Mouse (Mus musculus): Measurements from ENCODE around the gene Slc25a3.

Gene Slc25a3

DNA sequence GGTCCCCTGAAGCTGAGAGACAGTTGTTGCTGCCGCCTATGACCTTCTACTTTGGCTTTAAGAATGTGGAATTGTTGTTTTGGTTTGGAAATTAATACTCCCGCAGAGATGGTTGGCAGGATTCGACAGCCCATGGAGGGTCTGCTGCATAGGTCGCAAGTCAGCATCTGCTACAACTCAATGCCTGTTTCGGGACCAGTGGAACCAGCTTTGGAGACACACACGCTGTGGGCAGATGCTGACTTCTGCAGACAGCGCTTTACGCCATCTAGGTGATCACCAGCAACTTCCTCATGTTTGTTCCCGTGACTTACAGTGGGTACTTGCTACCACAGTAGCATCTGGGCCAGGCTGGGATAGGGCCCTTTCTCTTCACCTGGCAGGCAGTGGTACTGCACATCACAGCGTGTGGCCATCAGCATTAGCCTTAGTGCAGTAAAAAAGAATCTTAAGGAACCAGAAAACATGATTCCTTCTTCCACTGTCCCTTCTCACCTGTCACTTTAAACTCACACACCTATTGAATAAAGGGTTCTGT, 18.9 kb upstream of the Slc25a3 start:
- DNase-seq (ENCODE audit: low spot score in 2 of 2), result no peak

DNA sequence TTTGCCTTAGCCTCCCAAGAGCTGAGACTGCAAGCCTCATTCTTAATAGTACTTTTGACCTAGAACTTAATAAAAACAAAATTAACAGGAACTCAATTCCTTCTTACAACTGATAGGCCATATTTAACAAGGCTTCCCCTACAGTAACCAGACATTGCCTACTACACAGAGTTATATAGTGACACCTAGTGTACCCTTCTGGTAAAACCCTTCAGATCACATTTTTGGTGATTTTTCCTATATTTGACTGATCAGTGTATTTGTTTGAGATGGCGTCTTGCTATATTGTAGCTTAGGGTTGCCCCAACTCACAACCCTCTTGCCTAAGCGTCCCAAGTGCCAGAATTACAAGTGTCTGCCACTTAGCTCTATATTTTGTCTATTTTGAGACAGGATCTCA, 17.7 kb upstream of the Slc25a3 start:
- DNase-seq (ENCODE audit: low spot score in 2 of 2), result no peak

DNA sequence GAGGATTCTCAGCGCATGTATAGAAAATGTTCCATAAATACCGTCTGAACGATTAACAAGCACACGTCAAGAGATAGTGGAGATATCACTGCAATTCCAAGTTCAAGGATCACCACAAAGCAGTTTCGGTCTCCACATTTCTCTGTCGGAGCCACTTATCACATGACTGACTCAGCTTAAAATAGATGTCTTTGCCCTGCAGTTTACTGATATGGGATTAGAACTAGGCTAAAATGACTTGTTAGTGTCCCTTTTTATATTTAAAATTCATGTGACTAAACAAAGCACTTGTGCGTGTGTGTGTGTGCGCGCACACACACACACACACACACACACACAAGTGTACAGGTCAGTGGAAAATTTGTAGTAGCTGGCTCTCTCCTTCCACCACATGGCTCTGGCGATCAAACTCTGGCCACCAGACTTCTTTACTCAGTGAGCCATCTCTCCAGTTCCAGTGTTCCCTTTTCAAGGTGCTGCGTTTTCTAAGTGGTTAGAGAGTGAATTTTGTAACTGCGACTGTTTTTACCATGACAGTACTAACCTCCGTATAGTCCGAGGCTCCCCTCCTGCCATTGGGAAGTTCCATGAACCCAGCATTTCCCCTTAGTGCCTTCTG, 15.4 kb upstream of the Slc25a3 start:
- no peak for DNase-seq (ENCODE audit: low spot score in 2 of 2)

DNA sequence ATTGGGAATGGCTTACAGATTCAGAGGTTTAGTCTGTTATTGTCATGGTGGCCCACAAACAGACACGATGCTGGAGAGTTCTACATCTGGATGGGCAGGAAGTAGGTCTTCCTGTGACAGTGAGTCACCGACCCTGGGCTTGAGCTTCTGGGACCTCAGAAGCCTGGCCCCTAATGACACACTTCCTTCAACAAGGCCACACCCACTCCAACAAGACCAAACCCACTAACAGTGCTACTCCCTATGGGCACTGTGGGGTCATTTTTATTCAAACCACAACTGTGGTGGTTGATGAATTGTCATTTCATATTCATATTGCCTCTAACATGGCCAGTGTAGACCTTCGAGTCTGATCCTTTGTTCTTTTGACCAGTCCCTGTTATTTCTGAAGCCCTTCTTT, 14.5 kb upstream of the Slc25a3 start:
- DNase-seq (ENCODE audit: low spot score in 2 of 2), result no peak

DNA sequence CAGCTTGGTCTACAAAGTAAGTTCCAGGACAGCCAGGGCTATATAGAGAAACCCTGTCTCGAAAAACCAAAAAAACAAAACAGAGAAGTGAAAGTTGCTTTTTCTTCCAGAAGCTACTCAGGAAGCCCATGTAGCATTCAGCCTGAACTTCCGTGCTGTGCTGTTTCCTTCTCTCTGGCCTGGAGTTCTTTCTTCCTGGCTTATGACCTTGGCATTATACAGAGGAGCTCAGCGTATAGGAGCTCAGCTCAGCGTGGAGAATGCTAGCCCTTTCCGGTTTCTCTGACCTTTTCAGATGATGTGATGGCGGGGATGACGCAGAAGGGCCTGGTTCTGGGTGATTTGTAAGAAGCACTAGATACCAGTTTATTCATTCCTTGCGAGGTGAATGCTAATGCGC, 13.5 kb upstream of the Slc25a3 start:
- no peak for DNase-seq (ENCODE audit: low spot score in 2 of 2)

DNA sequence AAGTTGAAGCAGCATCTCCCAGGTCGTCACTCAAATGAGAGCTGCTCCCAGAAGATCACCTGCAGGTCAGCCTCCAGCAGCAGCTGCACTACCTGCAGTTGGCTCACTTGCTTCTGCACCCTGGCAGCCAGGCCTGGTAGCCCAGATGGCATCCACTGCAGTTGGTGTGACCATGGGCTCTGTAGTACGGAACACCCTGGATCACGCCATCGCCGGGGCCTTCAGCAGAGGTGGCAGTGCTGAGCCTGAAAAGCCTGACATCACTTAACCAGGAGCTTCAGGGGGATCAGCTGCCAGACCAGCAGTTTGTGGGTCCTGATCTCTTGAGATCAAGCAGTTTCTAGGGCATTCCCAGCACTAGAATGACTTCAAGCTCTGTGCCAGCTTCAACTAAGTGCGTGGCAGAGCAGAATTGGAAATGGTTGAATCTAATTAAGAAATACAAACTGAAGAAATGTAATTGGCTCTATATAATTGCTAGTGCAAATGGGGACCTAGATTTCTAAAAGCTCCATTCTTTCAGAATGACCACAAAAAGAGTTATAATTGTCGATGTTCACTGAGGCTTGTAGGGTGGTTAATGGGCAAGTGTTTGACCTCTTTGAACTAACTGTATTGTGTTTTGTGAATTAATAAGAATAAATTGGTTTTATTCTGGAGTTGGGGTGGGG, 11.6 kb upstream of the Slc25a3 start:
- DNase-seq (ENCODE audit: low spot score in 2 of 2), result no peak

DNA sequence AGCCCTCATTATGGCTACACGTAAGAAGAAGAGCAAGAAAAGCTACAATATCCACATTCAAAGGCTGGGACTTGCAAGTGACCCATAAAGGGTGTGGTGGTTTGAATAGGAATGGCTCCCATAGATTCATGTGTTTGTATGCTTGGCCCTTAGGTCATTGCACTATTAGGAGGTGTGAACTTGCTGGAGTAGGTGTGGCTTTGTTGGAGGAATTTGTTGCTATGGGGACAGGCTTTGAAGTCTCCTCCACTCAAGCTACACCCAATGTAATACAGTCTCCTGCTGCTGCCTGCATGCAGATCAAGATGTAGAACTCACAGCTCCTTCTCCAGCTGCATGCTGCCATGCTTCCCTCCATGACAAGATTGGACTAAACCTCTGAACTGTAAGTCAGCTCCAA, 7.7 kb upstream of the Slc25a3 start:
- DNase-seq (ENCODE audit: low spot score in 2 of 2), result no peak

DNA sequence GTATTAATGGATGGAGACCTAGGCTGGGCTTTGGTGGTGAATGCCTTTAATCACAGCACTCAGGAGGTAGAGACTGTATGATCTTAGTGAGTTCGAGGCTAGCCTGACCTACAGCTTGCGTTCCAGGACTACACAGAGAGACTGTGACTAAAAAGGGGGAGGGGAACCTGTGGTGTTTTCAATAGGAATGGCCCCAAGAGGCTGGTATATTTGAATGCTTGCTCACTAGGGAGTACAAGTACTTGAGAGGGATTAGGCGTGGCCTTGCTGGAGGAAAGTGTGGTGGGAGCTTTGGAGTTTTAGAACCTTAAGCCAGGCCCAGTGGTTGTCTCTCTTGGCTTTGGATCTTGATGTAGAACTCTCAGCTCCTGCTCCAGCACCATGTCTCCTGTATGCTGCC, 6.9 kb upstream of the Slc25a3 start:
- no peak for DNase-seq (ENCODE audit: low spot score in 2 of 2)

DNA sequence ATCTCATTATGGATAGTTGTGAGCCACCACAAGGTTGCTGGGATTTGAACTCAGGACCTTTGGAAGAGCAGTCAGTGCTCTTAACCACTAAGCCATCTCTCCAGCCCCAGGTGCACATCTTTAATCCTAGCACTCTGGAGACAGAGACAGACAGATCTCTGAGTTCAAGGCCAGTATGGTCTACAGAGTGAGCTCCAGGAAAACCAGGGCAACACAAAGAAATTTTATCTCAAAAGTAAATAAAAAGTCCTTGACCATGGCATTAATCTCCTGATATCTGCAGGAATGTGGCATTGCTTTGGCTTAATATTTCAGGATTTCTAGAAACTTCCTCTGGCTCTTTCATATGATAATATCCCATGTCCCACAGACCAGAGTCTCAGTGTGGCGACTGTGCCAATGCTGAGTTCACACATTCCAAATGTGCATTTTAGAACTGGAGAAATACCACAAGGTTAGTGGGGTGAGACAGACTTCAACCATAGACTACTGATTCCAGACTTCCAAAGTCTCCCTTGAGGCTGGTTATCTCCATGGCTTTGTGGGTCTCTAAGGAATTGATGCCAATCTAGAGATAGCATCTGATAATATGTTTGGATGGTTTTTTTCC, 4.8 kb upstream of the Slc25a3 start:
- DNase-seq (ENCODE audit: low spot score in 2 of 2), result no peak

DNA sequence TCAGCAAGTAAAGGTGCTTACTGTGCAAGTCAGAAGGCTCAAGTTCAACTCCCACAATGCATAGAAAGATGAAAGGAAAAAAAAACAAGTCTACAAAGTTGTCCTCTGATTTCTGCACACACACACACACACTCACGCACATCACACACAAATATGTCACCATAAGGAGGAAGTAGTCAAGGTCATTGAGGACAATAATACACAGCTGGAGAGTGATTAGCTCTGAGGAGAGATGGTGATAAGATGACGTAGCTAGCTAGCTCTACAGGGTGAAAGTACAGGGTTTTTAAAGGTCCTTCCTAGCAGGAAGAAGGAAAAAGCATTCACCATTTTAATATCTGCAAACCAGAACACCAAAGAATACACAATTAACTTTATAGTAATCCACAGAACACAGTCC, 3.5 kb upstream of the Slc25a3 start:
- no peak for DNase-seq (ENCODE audit: low spot score in 2 of 2)

DNA sequence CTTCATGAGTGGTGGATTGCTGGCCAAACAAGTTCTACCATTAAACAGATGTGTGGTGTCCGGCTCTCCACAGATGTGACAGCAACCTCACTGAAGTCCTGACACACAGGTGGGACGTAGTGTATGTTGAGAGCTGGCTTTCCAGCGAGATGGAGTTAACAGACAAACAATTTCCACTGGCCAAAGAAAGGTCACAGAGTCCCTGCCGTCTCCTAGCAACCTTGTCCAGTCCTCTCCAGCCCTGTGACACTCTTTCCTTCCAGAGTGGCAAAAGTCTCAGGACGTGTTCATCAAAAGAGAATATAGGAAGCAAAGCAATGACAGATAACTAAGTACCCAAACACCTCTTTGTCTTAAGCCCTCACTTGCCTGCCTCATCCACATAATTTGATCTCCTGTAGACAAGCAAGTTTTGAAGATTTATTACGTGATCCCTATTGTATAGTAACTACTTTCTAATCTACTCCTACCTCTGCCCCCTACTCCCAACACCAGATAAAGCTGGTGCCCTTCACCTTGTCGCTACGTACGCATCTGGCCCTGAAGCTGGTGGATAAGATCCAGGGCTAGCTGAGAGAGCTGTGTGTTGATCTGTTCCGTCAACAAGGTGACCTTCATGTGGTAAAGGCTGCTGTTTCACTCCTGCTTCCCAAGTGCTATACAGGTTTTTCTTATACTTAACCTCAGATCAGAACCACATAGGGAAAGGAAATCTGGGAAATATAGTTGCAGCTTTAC, 2.9 kb upstream of the Slc25a3 start:
- DNase-seq (ENCODE audit: low spot score in 2 of 2), result no peak

DNA sequence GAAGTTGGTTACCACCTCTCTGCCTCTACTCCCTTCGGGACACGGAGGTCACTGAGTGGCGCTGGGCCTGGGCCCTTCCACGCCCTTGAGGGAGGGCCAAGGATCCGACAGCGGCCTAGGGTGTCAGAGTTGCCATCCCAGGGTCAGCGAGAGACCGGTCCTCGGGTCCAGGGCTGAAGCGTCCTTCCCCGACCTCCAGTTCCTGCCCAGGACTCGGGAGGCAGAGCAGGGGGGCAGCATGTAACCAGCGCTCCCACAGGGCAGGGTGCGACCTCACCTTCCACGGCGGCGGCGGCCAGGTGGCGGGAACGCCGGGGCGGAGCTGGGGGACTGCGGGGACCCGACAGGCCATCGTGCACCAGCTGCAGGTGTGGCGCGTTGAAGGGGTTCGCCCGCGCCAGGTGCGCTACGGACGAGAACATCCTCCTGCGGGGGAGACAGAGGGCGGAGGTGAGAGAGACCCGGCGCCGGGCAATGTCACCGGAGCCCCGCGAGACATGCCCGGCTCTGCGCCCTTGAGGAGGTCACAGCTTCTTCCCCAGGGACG, 505 bp downstream of the Slc25a3 start:
- peak; percentile 61 to 85 for DNase-seq (ENCODE audit: low spot score in 2 of 2)

DNA sequence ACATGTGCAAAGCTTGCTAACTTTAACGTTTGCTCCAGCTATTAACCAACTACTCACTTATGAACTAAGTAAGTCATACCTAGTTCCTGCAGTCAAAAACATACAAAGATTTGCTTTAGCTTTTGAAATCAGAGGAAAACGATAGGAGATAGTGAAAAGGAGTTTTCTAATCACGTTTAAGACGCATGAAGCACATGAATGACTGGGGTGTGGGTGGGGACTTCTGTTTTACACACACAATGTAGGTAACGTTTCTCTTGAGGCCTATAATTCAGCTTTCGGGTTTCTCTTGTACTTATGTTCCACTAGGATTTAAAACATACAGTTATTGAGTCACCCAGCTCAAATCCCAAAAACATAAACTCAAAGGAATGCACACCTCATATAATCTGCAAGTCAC, 1.2 kb downstream of the Slc25a3 start:
- no peak for DNase-seq (ENCODE audit: low spot score in 2 of 2)

DNA sequence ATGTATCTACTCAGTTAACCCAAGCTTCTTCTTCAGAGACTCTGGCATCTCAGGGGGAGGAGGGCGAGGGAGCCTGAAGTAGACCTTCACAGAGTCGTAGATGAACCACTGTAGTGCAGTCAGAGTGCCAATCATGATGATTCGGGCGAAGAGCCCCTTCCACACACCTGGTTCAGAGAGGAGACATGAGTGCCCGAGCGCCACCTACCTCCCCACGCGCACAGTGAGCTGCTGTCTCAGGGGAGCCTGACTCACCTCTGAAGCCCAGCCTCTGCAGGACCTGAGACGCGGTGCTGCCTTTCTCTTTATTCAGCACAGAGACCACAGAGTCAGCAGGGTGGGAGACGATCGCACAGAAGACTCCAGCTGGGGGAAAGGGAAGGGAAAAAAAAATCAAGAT, 6.9 kb downstream of the Slc25a3 start:
- no peak for DNase-seq (ENCODE audit: low spot score in 2 of 2)

DNA sequence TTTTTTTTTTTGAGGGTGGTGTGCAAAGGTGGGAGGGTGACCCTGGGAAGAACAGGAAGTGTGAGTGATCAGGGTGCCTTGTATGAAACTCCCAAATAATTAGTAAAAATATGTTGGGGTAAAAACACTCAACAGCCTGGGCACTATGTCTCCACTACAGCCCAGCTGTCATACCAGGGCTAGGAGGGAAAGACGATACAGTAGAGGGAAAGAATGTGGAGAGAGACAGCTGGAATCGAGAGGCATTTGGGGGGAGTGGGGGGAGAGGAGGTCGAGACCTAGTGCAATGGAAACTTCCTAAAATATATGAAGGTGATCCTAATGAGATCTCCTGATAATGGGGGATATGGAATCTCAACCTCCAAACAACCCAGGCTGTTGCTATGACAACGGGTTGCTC, 14.0 kb downstream of the Slc25a3 start:
- DNase-seq (ENCODE audit: low spot score in 2 of 2), result no peak

DNA sequence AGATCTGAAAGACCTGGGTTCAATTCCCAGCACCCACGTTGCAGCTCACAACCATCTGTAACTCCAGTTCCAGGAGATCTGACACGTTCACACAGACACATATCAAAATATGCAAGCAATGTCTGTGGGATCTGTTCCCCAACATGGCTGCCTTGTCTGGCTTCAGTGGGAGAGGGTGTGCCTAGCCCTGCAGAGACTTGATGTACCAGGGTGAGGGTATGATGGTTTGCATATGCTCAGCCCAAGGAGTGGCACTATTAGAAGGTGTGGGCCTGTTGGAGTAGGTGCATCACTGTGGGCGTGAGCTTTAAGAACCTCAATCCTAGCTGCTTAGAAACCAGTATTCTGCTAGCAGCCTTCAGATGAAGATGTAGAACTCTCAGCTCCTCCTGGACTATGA, 17.9 kb downstream of the Slc25a3 start:
- no peak for DNase-seq (ENCODE audit: low spot score in 2 of 2)

DNA sequence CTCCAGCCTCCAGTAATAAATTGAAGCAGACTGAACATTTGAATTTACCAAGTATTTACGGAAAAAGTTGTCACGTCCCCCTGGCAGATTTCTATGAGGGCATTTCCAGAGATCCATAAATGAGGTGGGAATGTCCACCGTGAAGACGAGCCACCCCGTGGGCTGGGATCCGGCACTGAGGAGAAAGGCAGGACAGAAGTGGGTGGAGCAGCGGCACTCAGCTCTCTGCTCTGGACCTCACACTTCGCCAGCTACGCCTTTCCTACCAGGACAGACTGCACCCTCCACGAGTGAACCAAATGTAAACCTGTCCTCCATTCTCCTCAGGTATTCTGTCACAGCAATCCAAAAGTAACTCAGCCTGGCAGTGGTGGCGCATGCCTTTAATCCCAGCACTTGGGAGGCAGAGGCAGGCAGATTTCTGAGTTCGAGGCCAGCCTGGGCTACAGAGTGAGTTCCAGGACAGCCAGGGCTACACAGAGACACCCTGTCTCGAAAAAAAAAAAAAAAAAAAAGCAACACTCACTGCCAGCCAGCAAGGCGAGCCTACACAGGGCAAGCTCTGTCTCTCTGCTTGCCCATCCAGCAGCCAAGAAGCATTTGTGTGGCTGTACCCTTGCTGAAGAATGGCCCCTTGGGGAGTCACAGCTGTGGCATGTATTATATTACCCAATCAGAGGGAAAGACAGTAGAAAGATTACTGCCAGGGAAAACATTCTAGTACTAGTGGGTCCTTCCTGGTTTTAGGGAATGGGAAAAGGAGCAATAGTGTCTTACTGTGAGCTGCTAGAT, 20.9 kb downstream of the Slc25a3 start:
- no peak for DNase-seq (ENCODE audit: low spot score in 2 of 2)

DNA sequence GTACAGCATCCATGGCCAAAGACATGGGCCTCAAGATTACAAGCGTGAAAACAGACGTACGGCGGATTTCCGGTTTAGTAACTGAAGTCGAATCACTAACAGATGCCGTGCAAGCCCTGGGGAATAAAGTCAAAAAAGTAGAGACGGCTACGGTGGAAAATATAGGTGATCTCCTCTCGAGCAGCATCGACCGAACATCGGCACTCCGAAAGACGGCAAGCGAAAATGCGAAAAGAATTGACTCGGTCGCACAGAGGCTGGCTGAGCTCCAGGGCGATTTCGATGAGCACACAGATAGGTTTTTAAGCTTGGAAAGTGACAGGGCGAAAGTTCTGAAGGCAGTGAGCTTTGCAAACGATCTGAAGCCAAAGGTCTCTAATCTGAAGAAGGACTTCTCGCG, 21.9 kb downstream of the Slc25a3 start:
- no peak for DNase-seq (ENCODE audit: low spot score in 2 of 2)

DNA sequence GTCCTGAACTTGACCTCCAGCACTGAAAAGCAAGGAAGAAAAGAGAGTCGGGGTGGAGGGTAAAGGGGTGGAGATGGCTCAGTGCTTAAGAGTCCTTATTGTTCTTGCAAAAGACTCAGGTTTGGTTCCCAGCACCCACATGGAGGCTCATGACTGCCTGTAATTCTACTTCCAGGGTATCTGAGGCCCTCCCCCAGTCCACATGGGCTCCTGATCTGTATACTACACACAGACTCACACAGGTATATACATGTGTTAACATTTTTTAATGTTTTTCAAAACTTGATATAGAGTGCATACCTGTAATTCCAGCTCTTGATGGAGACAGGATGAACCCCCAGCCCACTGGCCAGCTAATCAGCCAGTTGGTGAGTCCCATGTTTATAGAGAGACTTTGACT, 23.8 kb downstream of the Slc25a3 start:
- no peak for DNase-seq (ENCODE audit: low spot score in 2 of 2)

DNA sequence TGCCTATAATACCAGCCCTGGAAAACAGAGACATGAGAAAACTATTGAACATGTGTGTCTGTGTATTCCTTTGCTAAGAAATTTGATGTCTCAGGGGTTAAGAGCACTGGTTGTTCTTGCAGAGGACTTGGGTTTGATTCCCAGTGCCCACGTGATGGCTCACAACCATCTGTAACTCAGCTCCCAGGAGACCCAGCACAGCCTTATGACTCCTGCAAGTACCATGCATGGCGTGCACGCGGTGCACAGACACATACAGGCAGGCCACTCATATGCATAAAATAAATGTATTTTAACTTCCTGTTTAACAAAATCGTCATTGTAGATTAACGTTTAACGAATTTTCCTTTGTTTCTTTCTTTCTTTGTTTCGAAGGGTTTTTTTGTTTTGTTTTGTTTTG, 25.8 kb downstream of the Slc25a3 start:
- DNase-seq (ENCODE audit: low spot score in 2 of 2), result no peak

Measured in spleen, postnatal 4 days (tissue).